Mouse (Mus musculus): ENCODE results near the gene Abca1. TPM values are rescaled to one million over a fixed set of nuclear protein-coding genes. Genes with fewer than 3 reads are reported as not detected.
A peak's percentile ranks its signal among the peaks of the same experiment; 100 is the strongest.

Abca1 gene
- total and polyA plus RNA-seq, 3 experiments = 8.4 to 9.0 TPM; not detected in 1

GRCm38 (mm10) chr4:53145434-53146168 lies 14.1 kb downstream of the Abca1 start (continued):
- TF ChIP-seq TAL1 (IDR thresholded peaks at IDR 0.05; ENCODE audit: low read length) = peak; percentile 37; the same call in 1 of the 2 replicates
- TF ChIP-seq RAD21 (IDR thresholded peaks at IDR 0.05; ENCODE audit: low read depth, low read length) = peak; percentile 63
- no peak for TF ChIP-seq MAX (IDR thresholded peaks at IDR 0.05; ENCODE audit: low read length)

GRCm38 (mm10) chr4:53144571-53144970 lies 15.1 kb downstream of the Abca1 start:
- Histone ChIP-seq H3K79me2 (ENCODE audit: control insufficient read depth, insufficient read depth, low read length, poor library complexity) (no peaks in the 10 kb centered on the region; the same call in 1 of the 2 replicates), H3K36me3 (ENCODE audit: control insufficient read depth in 1 of 2, insufficient read depth in 2 of 2, low read length in 2 of 2) (peaks cover 3 to 17% of the 10 kb centered on the region in 2 experiments), H3K9me3 (replicated peaks; ENCODE audit: insufficient read depth, low read length) (no peaks in the 10 kb centered on the region), H3K27me3 (ENCODE audit: control insufficient read depth in 1 of 2, insufficient read depth in 2 of 2, low read length in 2 of 2) (no peaks in the 10 kb centered on the region), H3K9ac (ENCODE audit: control insufficient read depth, low read depth, low read length, poor library complexity, severe bottlenecking) (no peak overlapping the region), H3K4me3 (ENCODE audit: control insufficient read depth in 1 of 2, insufficient read depth in 1 of 2, low read depth in 2 of 2, low read length in 2 of 2) (no peak overlapping the region), H3K4me1 (ENCODE audit: control insufficient read depth in 1 of 2, insufficient read depth in 2 of 2, low read length in 2 of 2) (peaks cover 0 to 15% of the 10 kb centered on the region in 2 experiments; a peak in 3 of 4 replicates), H3K27ac (ENCODE audit: control insufficient read depth, low read depth, low read length) (no peak overlapping the region)
- TF ChIP-seq ZNF384 (IDR thresholded peaks at IDR 0.05; ENCODE audit: low read depth, low read length) (no peak), POLR2AphosphoS2 (IDR thresholded peaks at IDR 0.05; ENCODE audit: low read length) (no peak), CTCF (IDR thresholded peaks at IDR 0.05 in 2 of 3, conservative IDR thresholded peaks at IDR 0.05 in 1 of 3; ENCODE audit: control insufficient read depth in 1 of 3, insufficient read depth in 1 of 3, low read depth in 2 of 3, low read length in 3 of 3, poor library complexity in 1 of 3, severe bottlenecking in 1 of 3) (no peak), ETS1 (IDR thresholded peaks at IDR 0.05; ENCODE audit: low read depth, low read length) (no peak), ELF1 (IDR thresholded peaks at IDR 0.05; ENCODE audit: low read depth, low read length) (no peak), ZC3H11A (IDR thresholded peaks at IDR 0.05; ENCODE audit: low read depth, low read length) (no peak), SIN3A (IDR thresholded peaks at IDR 0.05; ENCODE audit: low read length) (no peak)
- no peak for DNase-seq (ENCODE audit: low read depth, low spot score)

- Histone ChIP-seq H3K36me3 (ENCODE audit: control insufficient read depth in 1 of 2, insufficient read depth in 2 of 2, low read length in 2 of 2) (peaks cover 3 to 17% of the 10 kb centered on the region in 2 experiments), H3K4me3 (ENCODE audit: control insufficient read depth in 1 of 2, insufficient read depth in 1 of 2, low read depth in 2 of 2, low read length in 2 of 2) (no peak overlapping the region), H3K4me1 (ENCODE audit: control insufficient read depth in 1 of 2, insufficient read depth in 2 of 2, low read length in 2 of 2) (peaks cover 0 to 19% of the 10 kb centered on the region in 2 experiments; a peak in 3 of 4 replicates), H3K79me2 (ENCODE audit: control insufficient read depth, insufficient read depth, low read length, poor library complexity) (no peaks in the 10 kb centered on the region; the same call in 1 of the 2 replicates), H3K9ac (ENCODE audit: control insufficient read depth, low read depth, low read length, poor library complexity, severe bottlenecking) (no peak overlapping the region), H3K9me3 (replicated peaks; ENCODE audit: insufficient read depth, low read length) (no peaks in the 10 kb centered on the region), H3K27me3 (ENCODE audit: control insufficient read depth in 1 of 2, insufficient read depth in 2 of 2, low read length in 2 of 2) (no peaks in the 10 kb centered on the region), H3K27ac (ENCODE audit: control insufficient read depth, low read depth, low read length) (no peak overlapping the region)
- TF ChIP-seq ZKSCAN1 (IDR thresholded peaks at IDR 0.05; ENCODE audit: low read depth, low read length) = no peak
- TF ChIP-seq EP300 (IDR thresholded peaks at IDR 0.05; ENCODE audit: low read depth in 1 of 2, low read length in 2 of 2) = no peak
- no peak for TF ChIP-seq RAD21 (IDR thresholded peaks at IDR 0.05; ENCODE audit: low read depth, low read length)
- TF ChIP-seq MAZ (IDR thresholded peaks at IDR 0.05; ENCODE audit: low read depth, low read length) = no peak
- TF ChIP-seq CHD2 (IDR thresholded peaks at IDR 0.05; ENCODE audit: low read length) = no peak
- no peak for TF ChIP-seq SMC3 (IDR thresholded peaks at IDR 0.05; ENCODE audit: low read depth, low read length)
- no peak for TF ChIP-seq MEF2A (IDR thresholded peaks at IDR 0.05; ENCODE audit: extremely low read depth, insufficient replicate concordance, low read depth, low read length, poor library complexity, severe bottlenecking)
- no peak for TF ChIP-seq NRF1 (IDR thresholded peaks at IDR 0.05; ENCODE audit: insufficient read depth, low read depth, low read length, poor library complexity, severe bottlenecking)
- TF ChIP-seq NELFE (IDR thresholded peaks at IDR 0.05; ENCODE audit: low read depth, low read length) = no peak
- no peak for TF ChIP-seq ETS1 (IDR thresholded peaks at IDR 0.05; ENCODE audit: low read depth, low read length)
- no peak for TF ChIP-seq GATA1 (IDR thresholded peaks at IDR 0.05; ENCODE audit: low read depth, low read length)
- TF ChIP-seq TBP (IDR thresholded peaks at IDR 0.05; ENCODE audit: low read depth, low read length) = no peak
- TF ChIP-seq MYC (IDR thresholded peaks at IDR 0.05; ENCODE audit: low read depth, low read length) = no peak
- TF ChIP-seq BHLHE40 (IDR thresholded peaks at IDR 0.05; ENCODE audit: borderline replicate concordance, low read depth, low read length) = no peak
- no peak for TF ChIP-seq GABPA (IDR thresholded peaks at IDR 0.05; ENCODE audit: low read depth, low read length)
- DNase-seq (ENCODE audit: low read depth, low spot score) = no peak
Observed at GRCm38 (mm10) chr4:53144021-53144420, 15.7 kb downstream of the Abca1 start.

Data from MEL (cell line).